Comparison of ENCODE assay signal across 25 mouse cellular contexts in genomic region chr17:67509091-67509618, GRCm38 (mm10).
DNase-seq lines count a peak whose midpoint lies in the region; ATAC-seq lines count a peak whose summit lies in the region.
"Had no signal": no experiment of that assay in that cellular context is flagged by ENCODE, and none has a peak within 500 bp of the region (broad histone marks: within the 10 kb centered on the region; RNA-seq: fewer than 3 reads in every experiment).

No protein-coding gene starts in this region.

- H3K27me3 ChIP-seq in forebrain, embryonic 15.5 days, result no peaks in the 10 kb centered on the region
- H3K27me3 ChIP-seq in forebrain, embryonic 13.5 days, result no peaks in the 10 kb centered on the region
- H3K27me3 ChIP-seq in midbrain, embryonic 11.5 days (ENCODE audit: control insufficient read depth, insufficient read depth, low read length), result no peaks in the 10 kb centered on the region
- no peaks in the 10 kb centered on the region for H3K27me3 ChIP-seq in midbrain, embryonic 14.5 days (ENCODE audit: control insufficient read depth, insufficient read depth, low read length)
- H3K27me3 ChIP-seq: heart, embryonic 15.5 days; limb, embryonic 13.5 days; liver, embryonic 12.5 days; midbrain, embryonic 15.5 days; neural tube, embryonic 13.5 days; stomach, embryonic 15.5 days had no signal

- peak; percentile 69 for DNase-seq in midbrain, embryonic 11.5 days (ENCODE audit: low spot score, missing footprints)
- no peak for DNase-seq in midbrain, embryonic 14.5 days
- peak; percentile 55 for DNase-seq in layer of hippocampus, adult 9-11 months
- DNase-seq in adrenal gland, postnatal 36 days, result no peak
- no peak for DNase-seq in lung, postnatal 10 days
- DNase-seq: adrenal gland, postnatal 14 days; gastrocnemius, postnatal 36 days; heart, postnatal 4 days; kidney, adult 8-10 months; kidney, postnatal 14 days; lung, adult 18-20 months; right cerebral cortex, postnatal 4 days; thymus, adult 18-20 months; thymus, postnatal 36 days had no signal

- no peaks in the 10 kb centered on the region for H3K4me1 ChIP-seq in forebrain, embryonic 15.5 days
- no peaks in the 10 kb centered on the region for H3K4me1 ChIP-seq in forebrain, embryonic 13.5 days
- H3K4me1 ChIP-seq in midbrain, embryonic 11.5 days (ENCODE audit: control insufficient read depth, insufficient read depth, low read length), result no peaks in the 10 kb centered on the region
- H3K4me1 ChIP-seq in midbrain, embryonic 14.5 days (ENCODE audit: control insufficient read depth, insufficient read depth, low read length), result no peaks in the 10 kb centered on the region
- H3K4me1 ChIP-seq: midbrain, embryonic 15.5 days; neural tube, embryonic 13.5 days had no signal

- no peak overlapping the region for H3K4me2 ChIP-seq in forebrain, embryonic 15.5 days (replicated peaks)
- H3K4me2 ChIP-seq in forebrain, embryonic 13.5 days, result no peak overlapping the region
- H3K4me2 ChIP-seq in midbrain, embryonic 11.5 days, result no peak overlapping the region
- H3K4me2 ChIP-seq in midbrain, embryonic 14.5 days (ENCODE audit: low read length), result no peak overlapping the region
- H3K4me2 ChIP-seq: heart, embryonic 15.5 days; hindbrain, embryonic 14.5 days; limb, embryonic 13.5 days; liver, embryonic 12.5 days; midbrain, embryonic 15.5 days; neural tube, embryonic 13.5 days; stomach, embryonic 15.5 days had no signal

- ATAC-seq in forebrain, embryonic 15.5 days (replicated peaks), result peak; percentile 48; the same call in 1 of the 2 replicates
- ATAC-seq in forebrain, embryonic 13.5 days, result no peak
- ATAC-seq in midbrain, embryonic 11.5 days (ENCODE audit: low FRiP score), result no peak
- ATAC-seq in midbrain, embryonic 14.5 days (ENCODE audit: low FRiP score, low TSS enrichment), result no peak
- ATAC-seq: liver, embryonic 12.5 days; midbrain, embryonic 15.5 days had no signal

- H3K27ac ChIP-seq in forebrain, embryonic 15.5 days (replicated peaks), result no peak overlapping the region
- H3K27ac ChIP-seq in forebrain, embryonic 13.5 days, result no peak overlapping the region
- no peak overlapping the region for H3K27ac ChIP-seq in midbrain, embryonic 11.5 days (ENCODE audit: low read depth, low read length)
- no peak overlapping the region for H3K27ac ChIP-seq in midbrain, embryonic 14.5 days (replicated peaks; ENCODE audit: low read depth, low read length)
- H3K27ac ChIP-seq: forebrain, embryonic 10.5 days; heart, embryonic 15.5 days; hindbrain, embryonic 14.5 days; limb, embryonic 13.5 days; liver, embryonic 12.5 days; midbrain, embryonic 15.5 days; neural tube, embryonic 13.5 days; stomach, embryonic 15.5 days had no signal

- H3K9me3 ChIP-seq in forebrain, embryonic 15.5 days, result no peaks in the 10 kb centered on the region
- H3K9me3 ChIP-seq in forebrain, embryonic 13.5 days (replicated peaks), result no peaks in the 10 kb centered on the region
- H3K9me3 ChIP-seq in midbrain, embryonic 11.5 days (ENCODE audit: control insufficient read depth, low read length), result no peaks in the 10 kb centered on the region
- H3K9me3 ChIP-seq in midbrain, embryonic 14.5 days (ENCODE audit: control insufficient read depth, low read length), result no peaks in the 10 kb centered on the region
- H3K9me3 ChIP-seq: forebrain, embryonic 10.5 days; heart, embryonic 15.5 days; limb, embryonic 13.5 days; liver, embryonic 12.5 days; midbrain, embryonic 15.5 days; neural tube, embryonic 13.5 days; stomach, embryonic 15.5 days had no signal

- 74% methylated on average over 6 of the region's 6 CpGs for WGBS in forebrain, embryonic 15.5 days
- WGBS in forebrain, embryonic 13.5 days, result 86% methylated on average over 6 of the region's 6 CpGs
- 85% methylated on average over 6 of the region's 6 CpGs for WGBS in midbrain, embryonic 11.5 days
- WGBS in midbrain, embryonic 14.5 days, result 93% methylated on average over 6 of the region's 6 CpGs

- H3K4me3 ChIP-seq in forebrain, embryonic 15.5 days, result no peak overlapping the region
- H3K4me3 ChIP-seq in forebrain, embryonic 13.5 days, result no peak overlapping the region
- H3K4me3 ChIP-seq in midbrain, embryonic 11.5 days (ENCODE audit: low read depth, low read length), result no peak overlapping the region
- no peak overlapping the region for H3K4me3 ChIP-seq in midbrain, embryonic 14.5 days (replicated peaks; ENCODE audit: low read depth, low read length)
- H3K4me3 ChIP-seq: forebrain, embryonic 10.5 days; heart, embryonic 15.5 days; limb, embryonic 13.5 days; liver, embryonic 12.5 days; midbrain, embryonic 15.5 days; myocyte; neural tube, embryonic 13.5 days; stomach, embryonic 15.5 days had no signal

- H3K36me3 ChIP-seq in forebrain, embryonic 15.5 days, result no peaks in the 10 kb centered on the region
- H3K36me3 ChIP-seq in forebrain, embryonic 13.5 days (ENCODE audit: poor library complexity, severe bottlenecking), result no peaks in the 10 kb centered on the region
- no peaks in the 10 kb centered on the region for H3K36me3 ChIP-seq in midbrain, embryonic 11.5 days (ENCODE audit: control insufficient read depth, insufficient read depth, low read length)
- no peaks in the 10 kb centered on the region for H3K36me3 ChIP-seq in midbrain, embryonic 14.5 days (ENCODE audit: control insufficient read depth, insufficient read depth, low read length)
- H3K36me3 ChIP-seq: forebrain, embryonic 10.5 days; heart, embryonic 15.5 days; limb, embryonic 13.5 days; liver, embryonic 12.5 days; midbrain, embryonic 15.5 days; neural tube, embryonic 13.5 days; stomach, embryonic 15.5 days had no signal

- H3K9ac ChIP-seq in forebrain, embryonic 15.5 days (replicated peaks), result no peak overlapping the region
- H3K9ac ChIP-seq in forebrain, embryonic 13.5 days, result no peak overlapping the region
- no peak overlapping the region for H3K9ac ChIP-seq in midbrain, embryonic 11.5 days (ENCODE audit: low read length)
- no peak overlapping the region for H3K9ac ChIP-seq in midbrain, embryonic 14.5 days (replicated peaks; ENCODE audit: low read length)
- H3K9ac ChIP-seq: heart, embryonic 15.5 days; hindbrain, embryonic 14.5 days; limb, embryonic 13.5 days; liver, embryonic 12.5 days; midbrain, embryonic 15.5 days; neural tube, embryonic 13.5 days; stomach, embryonic 15.5 days had no signal

Comparison
In these comparisons a context has a peak if more than half of its experiments do, and no peak if none do; other contexts are left out.
1. DNase-seq: peak in midbrain, embryonic 11.5 days (single experiment) and layer of hippocampus, adult 9-11 months (single experiment); none in midbrain, embryonic 14.5 days (single experiment), adrenal gland, postnatal 36 days (0 of 2) and lung, postnatal 10 days (single experiment).